Mouse (Mus musculus) liver (tissue): Measurements from ENCODE around the gene Olfr59.

Experiments
- DNase-seq: peaks from one replicate; pipeline ENCODE4 v3.0.0-alpha.2; 2020; ENCODE audit warnings: mixed read lengths

The Olfr59 gene

GRCm38 (mm10) chr11:74283436-74283835 is at the start of gene Olfr59:
Gene Olfr59 (plus strand): TSS chr11:74283736.
- no peak for DNase-seq

DNA sequence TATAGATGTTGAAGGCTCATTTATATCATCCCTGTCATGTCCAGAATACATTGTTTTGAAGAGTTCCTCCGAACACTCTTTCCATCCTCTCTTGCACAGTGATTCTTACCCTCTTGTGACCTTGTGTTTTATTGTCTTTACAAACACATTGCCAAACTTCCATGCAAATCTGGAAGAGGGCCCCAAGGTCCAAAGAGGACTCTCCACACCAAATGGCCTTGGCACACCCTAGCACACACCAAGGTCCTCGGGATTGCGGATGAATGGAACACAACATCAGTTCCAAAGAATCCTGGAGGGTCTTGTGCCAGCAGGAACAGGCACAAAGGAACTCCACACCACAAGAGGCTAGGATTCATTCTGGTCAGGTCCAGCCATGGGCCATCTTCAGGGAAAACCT is 42.3 kb upstream of the Olfr59 start:
- no peak for DNase-seq

DNA sequence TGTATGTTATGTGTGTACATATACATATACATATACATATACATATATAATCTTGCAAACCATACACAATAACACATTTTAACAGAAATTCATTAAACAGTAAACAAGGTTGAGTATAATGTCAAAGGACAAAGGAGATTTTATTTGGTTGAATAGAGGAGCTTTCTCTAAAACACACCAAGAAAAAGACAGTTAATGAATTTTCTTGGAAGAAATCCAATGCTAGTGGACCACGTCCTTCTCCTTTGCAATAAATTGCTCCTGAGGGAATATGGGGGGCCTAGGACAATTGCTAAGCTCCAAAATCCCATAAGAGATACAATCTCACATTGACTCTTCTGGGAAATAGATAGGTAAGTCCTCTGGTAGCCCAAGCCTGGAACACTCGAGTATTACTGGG is 24.0 kb upstream of the Olfr59 start, which contains the start of gene Olfr406:
TSS of gene Olfr406 (plus strand) at position 301 of the 400 bp plus-strand sequence.
- DNase-seq: no peak

GRCm38 (mm10) chr11:74287256-74287655 is 3.7 kb downstream of the Olfr59 start:
- no peak for DNase-seq

- no peak for DNase-seq
Measured at GRCm38 (mm10) chr11:74326044-74326443, 42.5 kb downstream of the Olfr59 start.

GRCm38 (mm10) chr11:74328781-74329180 is 45.2 kb downstream of the Olfr59 start:
- no peak for DNase-seq

DNA sequence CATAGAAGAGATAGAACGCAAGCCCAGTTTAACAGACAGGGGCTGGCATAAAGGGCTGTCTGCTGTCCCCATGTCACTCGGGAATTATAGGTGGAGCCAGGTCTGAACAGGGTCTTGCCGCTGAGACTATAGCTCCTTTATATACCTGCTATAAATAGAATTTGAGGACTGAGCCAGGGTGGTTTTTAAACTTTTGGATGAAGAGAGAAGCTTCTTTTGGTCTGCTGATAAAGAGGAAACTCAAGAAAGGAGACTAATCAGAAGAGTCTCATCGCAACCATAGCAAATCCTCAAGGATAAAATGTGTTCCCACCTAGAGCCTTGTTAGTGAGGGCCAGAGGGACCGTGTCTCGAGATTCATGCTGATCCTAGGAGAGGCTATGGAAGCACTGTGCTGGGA is 54.4 kb downstream of the Olfr59 start, which contains the start of gene Olfr410:
TSS of gene Olfr410 (minus strand) at position 101 of the 400 bp plus-strand sequence.
- no peak for DNase-seq
